Mouse (Mus musculus) cerebral cortex, adult 2 months (tissue): ENCODE results near the gene Clybl.

Experiments used
- WGBS: fragments of 180-500 bp; shearing (Covaris S2); methylation state at CpG from one replicate; pipeline ENCODE4 v1.1.7; 2018; 5-methylcytosine and 5-hydroxymethylcytosine counted together

The Clybl gene

DNA sequence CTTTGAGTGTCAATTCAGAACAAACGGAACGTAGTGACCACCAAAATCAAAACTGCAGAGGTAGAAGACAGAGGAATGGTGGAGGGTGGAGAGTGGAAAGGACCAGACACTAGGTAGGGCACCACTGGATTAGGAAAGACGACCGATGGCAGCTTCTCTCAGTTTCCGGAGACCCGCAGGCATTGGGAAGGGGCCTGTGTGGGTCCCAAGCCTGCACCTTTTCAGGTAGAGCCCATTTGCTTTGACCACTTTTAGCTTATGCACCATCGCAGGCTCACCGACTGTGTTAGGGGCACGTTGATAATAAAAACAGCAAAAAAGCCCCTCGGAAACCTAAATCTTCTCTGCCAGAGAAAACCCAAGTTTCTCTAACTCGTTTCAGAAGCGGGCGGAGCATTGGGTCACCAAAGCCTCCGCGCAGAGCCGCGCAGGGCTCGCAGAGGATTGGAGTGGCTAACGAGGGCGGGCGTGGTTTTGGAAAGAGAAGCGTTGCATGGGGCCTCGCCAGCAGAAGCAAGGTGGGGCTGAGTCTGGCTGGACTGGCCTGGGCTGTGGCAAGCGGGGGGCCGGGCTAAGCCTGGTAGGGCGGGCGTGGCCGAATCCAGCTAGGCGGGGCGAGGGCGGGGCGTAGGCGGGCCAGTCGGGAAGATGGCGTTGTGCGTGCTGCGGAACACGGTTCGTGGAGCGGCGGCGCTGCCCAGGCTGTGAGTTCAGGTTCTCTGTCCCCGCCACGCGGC is at the start of gene Clybl:
Gene Clybl, plus strand, starts transcription at position 627 of the 737 bp plus-strand sequence.
- WGBS = 6% methylated on average over 45 of the region's 45 CpGs

DNA sequence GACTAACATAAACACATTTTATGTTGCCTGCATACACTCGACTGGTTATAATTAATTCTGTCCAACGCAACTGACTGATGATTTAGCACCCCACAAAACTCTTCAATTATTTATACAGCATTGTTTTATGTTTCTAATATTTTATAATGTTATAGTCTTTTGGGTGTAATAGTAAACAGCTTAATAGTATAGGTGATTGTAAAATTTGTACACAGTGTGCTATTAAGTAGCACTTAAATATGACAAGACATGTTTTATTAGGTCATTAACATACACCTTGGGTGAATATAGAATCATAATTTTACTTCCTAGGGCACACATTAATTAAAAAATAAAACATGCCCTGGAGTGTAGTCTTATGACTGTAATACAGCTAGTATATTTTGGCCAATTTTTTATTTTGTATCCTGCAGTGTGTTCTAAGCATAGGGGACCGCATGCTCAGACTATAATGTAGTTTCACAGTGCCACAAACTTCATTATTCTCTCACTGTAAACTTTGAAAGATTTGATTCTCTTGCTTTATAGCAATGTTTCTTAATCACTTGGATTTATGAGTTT is 45.1 kb upstream of the Clybl start:
- WGBS = 89% methylated on average over 3 of the region's 3 CpGs

DNA sequence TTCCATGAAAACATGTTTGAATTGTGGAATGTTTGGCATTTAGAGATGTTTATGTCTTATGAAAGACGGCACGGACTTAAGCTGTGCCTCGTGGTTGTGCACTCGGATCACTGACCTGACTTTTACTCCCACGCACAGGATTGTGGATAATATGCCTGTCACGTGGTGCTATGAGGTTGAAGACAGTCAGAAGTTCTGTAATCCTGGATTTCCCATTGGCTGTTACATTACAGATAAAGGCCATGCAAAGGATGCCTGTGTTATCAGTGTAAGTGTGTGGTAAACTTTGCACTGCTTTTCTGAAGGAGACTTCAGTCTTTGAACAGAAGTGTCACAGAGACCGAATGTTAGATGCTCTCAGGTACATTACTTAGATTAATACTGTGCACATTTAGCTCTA is 44.3 kb upstream of the Clybl start:
- whole genome bisulfite sequencing = 89% methylated on average over 7 of the region's 7 CpGs

DNA sequence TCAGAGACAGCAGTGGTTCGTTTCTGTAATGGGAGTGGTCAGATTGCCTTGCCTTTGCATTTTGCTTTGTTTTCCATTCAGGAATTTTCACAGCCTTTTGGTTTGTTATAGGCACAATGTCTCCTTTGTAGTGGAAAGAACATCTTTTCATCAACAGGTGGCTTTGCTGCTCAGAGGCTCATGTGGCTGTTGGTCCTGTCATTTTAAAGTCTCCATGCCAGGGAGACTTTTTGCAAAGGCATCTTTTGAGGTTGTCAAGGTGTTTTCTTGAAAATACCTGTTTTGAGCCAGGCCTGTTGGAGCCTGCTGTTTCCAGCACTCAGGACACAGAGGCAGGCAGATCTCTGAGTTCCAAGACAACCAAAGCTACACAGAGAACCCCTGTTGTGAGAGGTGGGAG is 41.4 kb upstream of the Clybl start:
- WGBS = 51% methylated on average over 1 of the region's 1 CpGs

DNA sequence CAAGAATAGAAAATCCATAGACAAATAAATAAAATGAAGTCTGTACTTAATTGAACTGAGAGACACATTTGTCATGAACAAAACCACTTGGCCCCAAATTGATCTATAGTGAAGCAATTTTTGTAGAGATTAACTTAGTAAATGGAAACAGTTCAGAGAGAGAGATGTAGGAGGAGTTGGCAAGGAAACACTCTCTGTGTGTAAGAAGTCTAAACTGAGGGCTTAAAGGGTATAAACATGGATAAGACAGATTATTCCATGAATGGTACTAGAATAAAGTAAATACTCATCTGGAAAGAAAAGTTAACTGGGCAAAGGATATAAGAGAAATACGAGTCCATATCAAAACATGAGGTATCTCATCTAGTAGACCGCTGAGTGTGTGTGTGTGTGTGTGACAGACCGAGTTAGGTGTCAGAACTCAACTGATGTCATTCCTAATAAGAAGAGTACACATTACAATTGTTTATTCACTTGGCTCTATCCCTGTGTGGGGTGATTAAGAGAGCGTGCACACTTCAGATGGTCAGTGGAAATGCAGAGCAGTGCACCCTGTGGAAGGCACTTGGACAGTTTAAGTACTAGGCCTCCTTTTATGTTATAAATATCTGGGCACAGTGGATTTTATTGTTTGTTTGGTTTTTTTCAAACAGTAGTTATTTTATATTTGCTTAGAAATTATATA is 37.8 kb upstream of the Clybl start:
- 87% methylated on average over 4 of the region's 4 CpGs for WGBS

DNA sequence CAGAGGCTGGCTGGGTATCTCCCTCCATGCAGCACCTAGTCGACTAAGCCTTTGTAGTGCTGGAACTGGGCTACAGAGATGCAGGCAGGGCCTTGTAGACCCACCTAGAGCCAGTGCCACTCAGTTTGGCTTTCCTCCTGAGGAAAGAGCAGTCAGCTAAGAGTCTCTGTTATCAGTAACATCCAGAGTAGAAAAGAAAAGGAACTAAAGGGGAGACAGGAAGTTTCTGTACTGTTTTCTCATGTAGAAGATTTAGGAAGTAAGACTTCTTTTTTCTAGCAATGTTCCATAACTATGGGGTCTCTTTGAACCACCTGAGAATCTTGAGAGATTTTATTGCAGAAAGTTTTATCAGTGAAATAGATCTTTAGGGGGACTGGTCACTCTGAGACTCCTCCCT is 36.1 kb upstream of the Clybl start:
- WGBS = 54% methylated on average over 1 of the region's 1 CpGs

DNA sequence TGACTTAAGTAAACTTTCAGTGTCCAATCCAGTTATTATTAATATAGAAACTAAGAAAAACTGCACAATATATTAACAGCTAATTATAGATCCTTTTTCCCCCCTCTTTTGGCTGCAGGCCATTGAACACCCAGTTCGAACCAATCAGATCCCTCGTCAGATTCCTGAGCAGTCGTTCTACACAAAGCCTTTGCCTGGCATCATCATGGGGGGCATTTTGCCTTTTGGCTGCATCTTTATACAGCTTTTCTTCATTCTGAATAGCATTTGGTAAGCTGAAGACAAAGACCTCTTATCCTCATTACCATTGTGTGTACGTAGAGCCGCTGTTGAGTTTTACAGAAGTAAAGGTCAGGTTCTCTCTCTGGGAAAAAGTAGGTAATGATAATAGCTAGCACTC is 30.9 kb upstream of the Clybl start:
- WGBS = 55% methylated on average over 5 of the region's 5 CpGs

DNA sequence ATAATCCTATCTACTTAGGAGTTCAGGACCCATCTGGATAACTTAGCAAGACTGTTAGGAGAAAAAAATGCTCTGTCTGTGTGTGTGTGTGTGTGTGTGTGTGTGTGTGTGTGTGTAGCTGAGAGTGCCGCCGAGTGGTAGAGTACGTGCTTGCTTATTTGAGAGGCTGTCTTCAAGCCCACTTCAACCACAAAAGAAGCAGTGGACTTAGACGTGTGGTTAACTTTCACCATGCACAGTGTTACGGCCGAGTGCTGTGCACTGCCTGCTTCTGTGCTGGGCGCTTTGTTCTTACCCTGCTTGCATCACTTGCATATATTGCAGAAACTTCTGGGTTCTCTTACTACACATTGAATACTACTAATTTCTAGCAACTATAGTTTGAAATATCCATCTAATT is 23.8 kb upstream of the Clybl start:
- WGBS = 85% methylated on average over 7 of the region's 7 CpGs

DNA sequence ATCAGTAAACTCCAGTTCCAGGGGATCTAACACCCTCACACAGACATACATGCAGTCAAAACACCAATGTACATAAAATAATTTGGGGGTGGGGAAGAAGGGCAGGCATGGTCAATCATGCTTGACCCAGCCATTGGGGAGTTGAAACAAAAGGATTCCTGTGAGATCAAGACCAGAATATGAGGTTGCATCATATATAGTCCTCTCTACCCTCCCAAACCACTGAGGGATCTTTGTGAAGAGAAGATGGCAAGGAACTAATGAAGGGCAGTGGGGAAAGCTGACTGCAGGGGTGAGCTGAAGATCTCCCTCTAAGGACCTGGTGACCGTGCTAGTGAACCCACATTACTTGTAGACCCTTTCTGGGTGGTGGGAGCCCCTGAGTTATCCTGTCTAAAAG is 20.6 kb upstream of the Clybl start:
- WGBS = 92% methylated on average over 1 of the region's 1 CpGs

DNA sequence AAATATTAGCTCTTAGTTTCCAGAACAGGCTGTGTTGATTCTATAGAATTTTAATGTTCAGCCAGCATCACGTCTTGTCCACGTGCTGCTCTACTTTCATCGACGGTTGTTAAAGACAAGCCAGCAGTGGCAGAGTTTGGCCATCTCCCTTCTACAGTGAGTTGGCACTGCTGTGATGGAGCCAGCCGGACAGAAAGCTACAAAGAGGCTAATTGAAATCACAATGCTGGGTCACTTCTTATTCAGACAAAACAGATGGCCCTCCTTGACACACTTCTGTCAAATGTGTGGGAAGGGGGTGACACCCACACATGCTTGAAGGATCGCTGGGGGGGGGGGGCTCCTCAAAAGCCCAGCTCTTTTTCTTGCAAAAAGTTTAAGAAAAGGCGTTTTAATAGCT is 12.6 kb upstream of the Clybl start:
- 56% methylated on average over 7 of the region's 7 CpGs for WGBS

DNA sequence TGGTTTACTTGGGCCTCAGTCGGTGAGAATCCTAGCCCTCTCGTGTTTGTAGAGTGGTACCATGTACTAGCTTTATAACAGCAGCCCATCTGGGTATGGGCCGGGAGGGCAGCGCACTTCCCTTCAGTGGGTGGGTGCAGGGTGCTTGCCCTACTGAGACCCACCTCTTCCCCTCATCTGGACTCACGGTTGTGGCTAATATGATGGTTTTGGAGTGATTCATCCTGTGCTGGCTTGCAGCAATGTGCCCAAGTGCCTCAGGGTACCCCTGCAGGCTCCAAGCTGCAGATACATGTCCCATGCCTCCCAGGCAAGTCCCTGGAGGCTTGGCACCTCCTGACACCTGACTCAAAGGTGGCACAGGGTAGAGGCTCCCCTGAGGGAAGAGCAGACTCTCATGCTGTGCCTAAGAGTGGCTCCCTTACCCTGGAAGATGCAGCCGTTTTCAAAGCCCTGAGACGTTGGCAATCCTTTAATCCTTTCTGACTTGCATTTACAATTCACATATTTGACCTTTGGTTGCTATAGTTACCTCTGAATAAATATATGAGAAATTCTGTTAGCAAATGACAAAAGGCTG is 11.2 kb upstream of the Clybl start:
- 89% methylated on average over 7 of the region's 7 CpGs for WGBS

DNA sequence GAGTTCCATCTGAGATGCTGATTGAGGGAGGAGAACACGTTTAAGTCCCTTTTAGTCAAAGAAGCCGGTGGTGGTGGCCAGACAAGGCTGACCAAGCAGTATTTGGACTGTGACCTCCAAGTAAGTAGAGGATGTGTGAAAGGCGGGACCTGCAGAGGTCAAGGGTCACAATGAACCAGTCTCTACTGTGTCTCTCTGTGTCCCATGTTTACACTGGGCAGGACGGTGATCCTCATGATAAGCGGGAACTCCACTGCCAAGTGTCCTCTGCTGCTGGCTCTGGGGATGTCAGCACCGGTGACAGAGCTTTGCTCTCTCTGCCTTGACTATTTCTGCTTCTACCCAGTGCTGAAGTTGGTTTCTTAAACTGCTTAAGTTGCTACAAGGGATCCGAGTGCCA is 10.5 kb upstream of the Clybl start:
- WGBS = 88% methylated on average over 7 of the region's 7 CpGs

DNA sequence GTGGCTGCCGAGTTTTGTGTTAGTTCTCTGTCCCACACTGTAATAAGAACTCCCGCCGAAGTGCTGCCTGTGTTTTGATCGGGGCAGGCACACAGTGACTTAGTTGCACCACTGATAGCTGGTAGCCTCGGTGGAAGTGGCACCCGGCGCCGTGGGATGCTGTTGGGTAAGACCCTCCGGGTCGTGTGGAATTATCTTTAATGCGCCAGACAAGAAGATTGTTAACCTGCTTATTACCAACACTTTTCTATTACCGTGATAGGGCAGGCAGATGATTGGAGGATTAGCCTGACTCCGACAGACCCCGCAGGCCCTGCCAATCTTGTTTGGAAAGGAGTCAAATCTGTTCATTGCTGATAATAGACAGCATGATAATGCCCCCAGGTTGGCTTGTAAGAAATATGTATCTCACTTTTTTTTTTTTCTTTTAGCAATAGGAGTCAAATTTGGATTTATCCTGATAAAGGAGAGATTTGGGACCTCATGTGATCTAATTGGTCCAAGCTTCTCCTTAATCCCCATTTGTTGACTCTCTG is 5.2 kb upstream of the Clybl start:
- 83% methylated on average over 14 of the region's 14 CpGs for WGBS

DNA sequence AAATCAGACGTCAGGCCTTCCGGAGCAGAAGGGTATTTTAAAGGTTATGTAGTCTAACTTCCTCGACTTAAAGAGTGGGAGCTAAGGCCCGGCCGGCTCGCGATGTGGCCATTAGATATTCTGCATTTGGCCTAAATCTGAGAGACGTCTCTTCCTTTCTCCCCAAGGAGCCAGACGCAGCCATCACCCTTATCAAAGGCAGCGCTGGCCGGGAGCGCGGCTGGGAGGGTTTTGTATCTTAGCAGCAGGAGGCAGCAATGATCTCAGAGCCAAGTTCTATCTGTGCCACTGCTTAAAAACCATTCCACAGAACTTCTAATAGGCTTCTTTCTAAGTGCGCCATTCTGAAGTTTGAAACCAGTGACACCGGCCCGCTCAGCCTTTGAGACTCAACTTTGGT is 2.2 kb upstream of the Clybl start:
- WGBS = 58% methylated on average over 16 of the region's 16 CpGs

DNA sequence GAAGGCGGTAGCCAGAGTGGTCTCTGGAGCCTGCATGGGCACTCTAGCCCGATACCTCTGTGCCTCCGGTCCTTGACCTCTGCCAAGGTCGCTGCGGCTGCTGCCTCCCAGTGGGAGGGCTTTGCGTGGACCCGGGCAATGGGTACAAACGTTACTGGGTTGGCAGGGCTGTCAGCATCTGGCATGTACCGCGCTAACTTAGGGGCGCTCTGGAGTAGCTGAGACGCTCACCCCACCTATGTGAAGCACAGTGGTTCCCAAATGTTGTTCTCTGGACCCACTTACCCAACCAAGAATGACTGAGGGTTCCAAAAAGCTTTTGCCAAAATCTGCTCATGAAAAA is 282 bp downstream of the Clybl start:
- WGBS = under 1% methylated on average over 12 of the region's 12 CpGs

DNA sequence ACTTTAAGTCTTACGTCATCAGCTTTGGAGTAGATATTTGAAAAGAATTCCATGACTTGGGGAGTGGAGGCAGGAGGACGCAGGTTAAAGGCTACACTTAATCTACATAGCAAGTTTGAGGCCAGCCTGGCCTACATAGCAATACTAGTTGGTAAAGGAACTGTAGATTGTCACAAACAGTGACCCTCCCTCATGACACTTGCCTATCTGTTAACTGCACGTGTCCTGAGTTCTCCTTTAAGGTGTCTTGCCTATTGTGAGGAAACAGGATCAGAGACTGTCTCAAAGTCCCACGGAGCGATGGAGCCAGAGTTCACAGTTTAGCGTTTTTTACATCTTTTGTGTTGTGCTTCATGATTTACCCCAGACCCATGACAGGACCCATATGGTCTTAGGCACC is 716 bp downstream of the Clybl start:
- WGBS = 78% methylated on average over 6 of the region's 6 CpGs

DNA sequence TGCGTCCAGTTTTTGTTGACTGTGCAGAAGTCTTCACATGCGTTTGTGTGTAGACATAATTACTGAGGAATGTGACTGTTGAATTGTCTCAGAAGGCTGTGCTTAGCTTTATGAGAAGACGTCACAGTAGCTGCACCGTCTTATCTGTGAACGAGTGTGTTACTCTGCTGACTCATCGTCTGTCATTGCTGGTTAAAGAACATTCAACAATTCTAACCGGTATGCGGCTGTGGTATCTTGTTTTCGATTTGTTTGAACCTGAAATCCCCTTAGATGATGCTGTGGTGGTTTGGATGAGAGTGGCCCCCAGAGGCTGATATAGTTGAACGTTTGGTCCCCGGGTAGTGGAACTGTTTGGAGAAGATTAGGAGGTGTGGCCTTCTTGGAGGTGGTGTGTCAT is 2.5 kb downstream of the Clybl start:
- 79% methylated on average over 11 of the region's 11 CpGs for WGBS

DNA sequence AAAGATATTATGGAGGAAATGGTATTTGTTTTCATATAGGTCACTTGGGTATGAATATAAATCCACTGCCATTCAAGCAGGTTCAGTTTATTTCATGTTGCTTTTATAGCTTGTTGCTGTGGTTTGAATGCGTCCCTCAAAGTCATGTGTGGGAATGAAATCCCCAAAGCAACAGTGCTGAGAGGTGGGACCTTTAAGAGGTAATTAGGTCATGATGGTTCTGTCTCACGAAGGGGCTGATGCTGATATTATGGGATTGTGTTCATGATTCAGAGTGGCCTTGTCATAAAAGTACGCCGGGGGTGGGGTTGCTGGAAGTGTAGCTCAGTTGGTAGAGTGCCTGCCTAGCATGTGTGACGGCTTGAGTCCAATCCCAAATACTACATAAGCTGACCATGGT is 6.7 kb downstream of the Clybl start:
- 93% methylated on average over 5 of the region's 5 CpGs for WGBS

DNA sequence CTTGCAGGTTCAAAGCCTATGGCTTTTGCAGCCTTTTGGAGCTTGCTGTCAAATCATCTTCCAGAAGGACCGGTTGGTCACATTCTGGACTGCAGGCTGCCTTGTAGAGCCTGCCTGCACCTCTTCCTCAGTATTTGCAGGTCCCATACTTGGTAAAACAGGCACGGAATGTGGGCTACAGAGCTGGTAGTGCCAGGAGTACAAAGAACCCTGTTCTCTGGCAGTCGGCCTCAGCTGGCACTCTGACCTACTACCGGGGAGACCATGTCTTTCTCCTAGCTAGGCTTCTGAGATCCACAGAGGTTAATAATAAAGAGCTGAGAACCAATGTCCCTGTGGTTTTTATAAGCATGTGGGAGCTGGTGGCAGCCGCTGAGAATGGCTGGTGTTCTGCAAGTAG is 8.4 kb downstream of the Clybl start:
- 73% methylated on average over 5 of the region's 5 CpGs for WGBS

DNA sequence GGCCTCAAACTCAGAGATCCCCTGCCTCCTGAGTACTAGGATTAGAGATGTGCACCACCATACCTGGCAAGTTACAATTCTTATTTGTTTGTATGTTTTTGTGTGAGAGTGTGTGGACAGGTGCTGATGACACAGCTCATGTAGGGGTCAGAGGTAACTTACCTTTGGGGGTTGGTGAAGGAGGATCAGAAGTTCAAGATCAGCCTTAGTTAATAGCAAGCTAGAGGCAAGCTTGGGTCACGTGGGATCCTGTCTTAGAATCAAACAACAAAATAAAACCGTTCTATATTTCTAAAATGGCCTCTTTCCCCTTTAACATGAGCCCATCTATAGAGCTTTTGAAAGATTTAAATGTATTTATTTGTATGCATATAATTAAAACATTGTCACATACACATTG is 9.0 kb downstream of the Clybl start:
- 21% methylated on average over 2 of the region's 2 CpGs for WGBS

DNA sequence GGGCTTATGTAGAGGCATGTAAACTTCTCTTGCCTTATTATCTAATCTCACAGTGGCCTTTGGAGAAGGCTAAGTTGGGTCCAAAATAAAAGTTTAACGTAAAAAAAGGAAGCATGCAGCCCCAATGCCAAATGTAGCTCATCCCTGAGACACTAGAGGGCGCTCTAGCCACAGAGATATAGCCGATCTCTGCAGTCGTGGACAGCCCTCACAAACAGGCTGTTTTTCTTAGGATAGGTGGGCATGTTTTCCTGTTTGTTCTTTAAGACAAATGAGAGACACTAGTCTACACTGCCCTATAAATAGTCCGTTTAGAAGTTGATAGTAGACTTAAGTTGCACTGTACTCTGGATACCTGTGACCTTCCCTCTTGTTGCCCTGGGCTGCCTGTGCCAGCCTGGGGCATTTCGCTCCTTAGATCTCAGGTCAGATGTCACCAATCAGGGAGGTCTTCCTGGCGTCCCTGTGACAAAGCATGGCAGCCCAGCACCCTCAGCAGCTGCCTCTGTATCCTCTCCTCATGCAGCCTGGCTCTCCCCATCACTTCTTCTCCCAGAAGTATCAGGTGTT is 9.5 kb downstream of the Clybl start:
- 15% methylated on average over 7 of the region's 7 CpGs for WGBS

DNA sequence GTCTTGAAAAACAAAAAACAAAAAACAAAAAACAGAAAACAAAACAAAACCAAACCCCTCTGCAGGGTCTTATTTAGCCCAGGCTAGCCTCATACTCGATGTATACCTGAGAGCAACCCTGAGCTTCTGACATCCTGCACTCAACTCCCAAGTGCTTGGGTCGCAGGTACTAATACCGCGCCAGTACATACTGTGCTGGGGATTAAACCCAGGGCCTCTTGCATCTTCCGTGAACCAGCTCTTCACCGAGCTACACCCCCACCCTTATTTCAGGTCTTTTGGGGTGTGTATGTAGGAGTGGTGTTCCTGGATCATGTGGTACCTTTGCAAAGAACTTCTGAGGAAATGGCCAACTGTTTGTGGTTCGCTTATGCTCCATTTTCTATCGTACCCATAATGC is 13.1 kb downstream of the Clybl start:
- 98% methylated on average over 8 of the region's 8 CpGs for WGBS
